Mouse (Mus musculus) forebrain, embryonic 16.5 days (tissue): ENCODE data around the gene AC170998.1. TPM values are rescaled to one million over a fixed set of nuclear protein-coding genes. Genes with fewer than 3 reads are reported as not detected.

Experiments used
- polyA plus RNA-seq: library from polyadenylated mRNA; unstranded; fragments of >200 nt; fragmentation: Nextera tagmentation; extraction: Ambion mirVana; gene quantifications from 2 replicates; pipeline ENCODE4 v1.2.1, GENCODE M21; 2015

AC170998.1 gene
- polyA plus RNA-seq, 1 experiment from 2014 or later: 3.5 TPM

Other genes starting within 250 kb of the AC170998.1 start
- gene Fkbp5, start 208.6 kb upstream of the AC170998.1 start, polyA plus RNA-seq: 39.3 and 41.7 TPM in 2 replicates
- not detected in 2 replicates for gene Armc12, start 195.3 kb upstream of the AC170998.1 start, polyA plus RNA-seq
- not detected in 2 replicates for gene Clpsl2, start 176.7 kb upstream of the AC170998.1 start, polyA plus RNA-seq
- gene Clps, start 165.3 kb upstream of the AC170998.1 start, polyA plus RNA-seq: not detected in 2 replicates
- gene Lhfpl5, start 150.4 kb upstream of the AC170998.1 start, polyA plus RNA-seq: 5.3 and 8.3 TPM in 2 replicates
- gene Srpk1, start 103.4 kb upstream of the AC170998.1 start, polyA plus RNA-seq: 107 and 113 TPM in 2 replicates
- 1.2 and 3.4 TPM in 2 replicates for gene Slc26a8, start 35.9 kb upstream of the AC170998.1 start, polyA plus RNA-seq
- 27.2 and 27.8 TPM in 2 replicates for gene Mapk14, start 34.8 kb upstream of the AC170998.1 start, polyA plus RNA-seq
- gene Mapk13, start 43.2 kb downstream of the AC170998.1 start, polyA plus RNA-seq: 0.47 and 1.1 TPM in 2 replicates
- 7.1 and 8.5 TPM in 2 replicates for gene Brpf3, start 75.0 kb downstream of the AC170998.1 start, polyA plus RNA-seq
- not detected in 2 replicates for gene Pnpla1, start 132.3 kb downstream of the AC170998.1 start, polyA plus RNA-seq
- gene 4930539E08Rik, start 189.2 kb downstream of the AC170998.1 start, polyA plus RNA-seq: 0.53 and 1.8 TPM in 2 replicates
- not detected in 2 replicates for gene Pxt1, start 217.8 kb downstream of the AC170998.1 start, polyA plus RNA-seq
- 123 and 135 TPM in 2 replicates for gene Kctd20, start 225.9 kb downstream of the AC170998.1 start, polyA plus RNA-seq